Mouse (Mus musculus): ENCODE results near the gene Ctdsp2. TPM values are rescaled to one million over a fixed set of nuclear protein-coding genes. Genes with fewer than 3 reads are reported as not detected.

The Ctdsp2 gene
- polyA plus RNA-seq, 1 experiment from 2014 or later, result 64.8 TPM

GRCm38 (mm10) chr10:126971363-126972050, 7.0 kb upstream of the Ctdsp2 start:
- DNase-seq (ENCODE audit: low spot score), result peak; percentile 28
- 0 out of 2 replicates have a peak overlapping the region, but pooled peaks have one; percentile 7 for H3K4me3 ChIP-seq (ENCODE audit: low read depth, low read length)
- H3K9ac ChIP-seq (replicated peaks; ENCODE audit: low read length), result no peak overlapping the region
- ATAC-seq (replicated peaks; ENCODE audit: insufficient number of reproducible peaks, low FRiP score, low TSS enrichment, low read depth), result peak; percentile 44; the same call in 1 of the 2 replicates
- no peaks in the 10 kb centered on the region for H3K9me3 ChIP-seq (replicated peaks; ENCODE audit: control insufficient read depth, low read length)
- no peaks in the 10 kb centered on the region for H3K27me3 ChIP-seq (ENCODE audit: control insufficient read depth, insufficient read depth, low read length)
- WGBS, result 2% methylated on average over 12 of the region's 12 CpGs
- H3K4me1 ChIP-seq (ENCODE audit: control insufficient read depth, insufficient read depth, low read length), result peaks cover 5% of the 10 kb centered on the region
- H3K4me2 ChIP-seq (ENCODE audit: low read depth, low read length), result peak overlapping the region; percentile 36
- no peaks in the 10 kb centered on the region for H3K36me3 ChIP-seq (replicated peaks; ENCODE audit: control insufficient read depth, insufficient read depth, low read depth, low read length)
- H3K27ac ChIP-seq (replicated peaks; ENCODE audit: low read depth, low read length), result peak overlapping the region; percentile 28; the same call in 1 of the 2 replicates

GRCm38 (mm10) chr10:126972051-126972725, 6.3 kb upstream of the Ctdsp2 start:
- Histone ChIP-seq H3K27ac (replicated peaks; ENCODE audit: low read depth, low read length) (peak overlapping the region; percentile 28), H3K9ac (replicated peaks; ENCODE audit: low read length) (0 out of 2 replicates have a peak overlapping the region, but pooled peaks have one; percentile 19), H3K36me3 (replicated peaks; ENCODE audit: control insufficient read depth, insufficient read depth, low read depth, low read length) (no peaks in the 10 kb centered on the region), H3K4me3 (ENCODE audit: low read depth, low read length) (0 out of 2 replicates have a peak overlapping the region, but pooled peaks have one; percentile 7), H3K9me3 (replicated peaks; ENCODE audit: control insufficient read depth, low read length) (no peaks in the 10 kb centered on the region), H3K4me2 (ENCODE audit: low read depth, low read length) (peak overlapping the region; percentile 36), H3K27me3 (ENCODE audit: control insufficient read depth, insufficient read depth, low read length) (no peaks in the 10 kb centered on the region), H3K4me1 (ENCODE audit: control insufficient read depth, insufficient read depth, low read length) (peaks cover 5% of the 10 kb centered on the region)
- 5% methylated on average over 13 of the region's 13 CpGs for WGBS
- peak; percentile 86 for DNase-seq (ENCODE audit: low spot score)
- ATAC-seq (replicated peaks; ENCODE audit: insufficient number of reproducible peaks, low FRiP score, low TSS enrichment, low read depth), result peak; percentile 81

- Histone ChIP-seq H3K4me2 (ENCODE audit: low read depth, low read length) (no peak overlapping the region), H3K4me1 (ENCODE audit: control insufficient read depth, insufficient read depth, low read length) (peaks cover 5% of the 10 kb centered on the region), H3K9me3 (replicated peaks; ENCODE audit: control insufficient read depth, low read length) (no peaks in the 10 kb centered on the region), H3K27ac (replicated peaks; ENCODE audit: low read depth, low read length) (peak overlapping the region; percentile 15; the same call in 1 of the 2 replicates), H3K27me3 (ENCODE audit: control insufficient read depth, insufficient read depth, low read length) (no peaks in the 10 kb centered on the region), H3K4me3 (ENCODE audit: low read depth, low read length) (no peak overlapping the region), H3K9ac (replicated peaks; ENCODE audit: low read length) (no peak overlapping the region), H3K36me3 (replicated peaks; ENCODE audit: control insufficient read depth, insufficient read depth, low read depth, low read length) (no peaks in the 10 kb centered on the region)
- DNase-seq (ENCODE audit: low spot score) (no peak), ATAC-seq (replicated peaks; ENCODE audit: insufficient number of reproducible peaks, low FRiP score, low TSS enrichment, low read depth) (no peak)
- 20% methylated on average over 7 of the region's 7 CpGs for WGBS
Measured at GRCm38 (mm10) chr10:126972988-126973387, 5.5 kb upstream of the Ctdsp2 start.

GRCm38 (mm10) chr10:126975706-126976105, 2.8 kb upstream of the Ctdsp2 start:
- Histone ChIP-seq H3K36me3 (replicated peaks; ENCODE audit: control insufficient read depth, insufficient read depth, low read depth, low read length) (no peaks in the 10 kb centered on the region), H3K4me1 (ENCODE audit: control insufficient read depth, insufficient read depth, low read length) (peaks cover 7% of the 10 kb centered on the region), H3K9ac (replicated peaks; ENCODE audit: low read length) (no peak overlapping the region), H3K27me3 (ENCODE audit: control insufficient read depth, insufficient read depth, low read length) (no peaks in the 10 kb centered on the region), H3K4me3 (ENCODE audit: low read depth, low read length) (no peak overlapping the region), H3K9me3 (replicated peaks; ENCODE audit: control insufficient read depth, low read length) (no peaks in the 10 kb centered on the region), H3K4me2 (ENCODE audit: low read depth, low read length) (no peak overlapping the region), H3K27ac (replicated peaks; ENCODE audit: low read depth, low read length) (no peak overlapping the region)
- DNase-seq (ENCODE audit: low spot score) (no peak), ATAC-seq (replicated peaks; ENCODE audit: insufficient number of reproducible peaks, low FRiP score, low TSS enrichment, low read depth) (no peak)
- WGBS, result 83% methylated on average over 6 of the region's 6 CpGs

- H3K9me3 ChIP-seq (replicated peaks; ENCODE audit: control insufficient read depth, low read length), result no peaks in the 10 kb centered on the region
- ATAC-seq (replicated peaks; ENCODE audit: insufficient number of reproducible peaks, low FRiP score, low TSS enrichment, low read depth) (no peak), DNase-seq (ENCODE audit: low spot score) (no peak)
- WGBS, result 50% methylated on average over 4 of the region's 4 CpGs
- H3K27me3 ChIP-seq (ENCODE audit: control insufficient read depth, insufficient read depth, low read length), result no peaks in the 10 kb centered on the region
- H3K4me2 ChIP-seq (ENCODE audit: low read depth, low read length), result no peak overlapping the region
- no peaks in the 10 kb centered on the region for H3K36me3 ChIP-seq (replicated peaks; ENCODE audit: control insufficient read depth, insufficient read depth, low read depth, low read length)
- no peak overlapping the region for H3K4me3 ChIP-seq (ENCODE audit: low read depth, low read length)
- peaks cover 5% of the 10 kb centered on the region for H3K4me1 ChIP-seq (ENCODE audit: control insufficient read depth, insufficient read depth, low read length)
- H3K27ac ChIP-seq (replicated peaks; ENCODE audit: low read depth, low read length), result no peak overlapping the region
- H3K9ac ChIP-seq (replicated peaks; ENCODE audit: low read length), result no peak overlapping the region
Measured at GRCm38 (mm10) chr10:126977076-126977475, 1.4 kb upstream of the Ctdsp2 start.

- H3K9ac ChIP-seq (replicated peaks; ENCODE audit: low read length), result peak overlapping the region; percentile 92
- ATAC-seq (replicated peaks; ENCODE audit: insufficient number of reproducible peaks, low FRiP score, low TSS enrichment, low read depth) (peak; percentile 3; the same call in 1 of the 2 replicates), DNase-seq (ENCODE audit: low spot score) (peak; percentile 40)
- no peaks in the 10 kb centered on the region for H3K9me3 ChIP-seq (replicated peaks; ENCODE audit: control insufficient read depth, low read length)
- no peaks in the 10 kb centered on the region for H3K36me3 ChIP-seq (replicated peaks; ENCODE audit: control insufficient read depth, insufficient read depth, low read depth, low read length)
- WGBS, result under 1% methylated on average over 49 of the region's 62 CpGs
- H3K27ac ChIP-seq (replicated peaks; ENCODE audit: low read depth, low read length), result peak overlapping the region; percentile 97
- H3K4me2 ChIP-seq (ENCODE audit: low read depth, low read length), result peak overlapping the region; percentile 88
- peak overlapping the region; percentile 94 for H3K4me3 ChIP-seq (ENCODE audit: low read depth, low read length)
- no peaks in the 10 kb centered on the region for H3K27me3 ChIP-seq (ENCODE audit: control insufficient read depth, insufficient read depth, low read length)
- H3K4me1 ChIP-seq (ENCODE audit: control insufficient read depth, insufficient read depth, low read length), result peaks cover 14% of the 10 kb centered on the region
Measured at GRCm38 (mm10) chr10:126979121-126979635, 661 bp downstream of the Ctdsp2 start.

GRCm38 (mm10) chr10:126979636-126980151, 1.2 kb downstream of the Ctdsp2 start:
- Histone ChIP-seq H3K27me3 (ENCODE audit: control insufficient read depth, insufficient read depth, low read length) (no peaks in the 10 kb centered on the region), H3K36me3 (replicated peaks; ENCODE audit: control insufficient read depth, insufficient read depth, low read depth, low read length) (no peaks in the 10 kb centered on the region), H3K4me1 (ENCODE audit: control insufficient read depth, insufficient read depth, low read length) (peaks cover 15% of the 10 kb centered on the region), H3K27ac (replicated peaks; ENCODE audit: low read depth, low read length) (peak overlapping the region; percentile 97), H3K4me2 (ENCODE audit: low read depth, low read length) (peak overlapping the region; percentile 88), H3K4me3 (ENCODE audit: low read depth, low read length) (peak overlapping the region; percentile 94), H3K9me3 (replicated peaks; ENCODE audit: control insufficient read depth, low read length) (no peaks in the 10 kb centered on the region), H3K9ac (replicated peaks; ENCODE audit: low read length) (peak overlapping the region; percentile 92)
- ATAC-seq (replicated peaks; ENCODE audit: insufficient number of reproducible peaks, low FRiP score, low TSS enrichment, low read depth) (no peak), DNase-seq (ENCODE audit: low spot score) (peak; percentile 53)
- under 1% methylated on average over 47 of the region's 57 CpGs for WGBS
